Mouse (Mus musculus) MEL (cell line): ENCODE measurements at regions not wholly inside any gene's neighbourhood (a gene's known extent, or its start where the extent isn't known, plus 50 kb on each side); places are given as distances from the start of the nearest gene placed in this dataset.

Source experiments
- DNase-seq: peaks from one replicate; pipeline ENCODE4 v3.0.0; 2011; ENCODE audit warnings: low read depth, low spot score
- H3K27ac ChIP-seq: 2 replicates; pipeline ENCODE4 v1.5.1; 2012; ENCODE audit warnings: low read depth, mild to moderate bottlenecking, control low read depth, low read length, moderate library complexity; ENCODE audit not compliant: control insufficient read depth
- H3K27me3 ChIP-seq, 2 experiments: fragments of 150-350 bp in 1 of 2; sonication (generic) in 1 of 2; 2 replicates each; pipeline ENCODE4 v1.6.1; 2012; ENCODE audit warnings: low read length in 2 of 2, mild to moderate bottlenecking in 2 of 2, improper control_type of control experiment in 1 of 2, moderate library complexity in 1 of 2; ENCODE audit not compliant: insufficient read depth in 2 of 2, control insufficient read depth in 1 of 2
- H3K36me3 ChIP-seq, 2 experiments: 2 replicates each; pipeline ENCODE4 v1.6.1; 2012 to 2014; ENCODE audit warnings: low read length in 2 of 2, improper control_type of control experiment in 1 of 2, inconsistent platforms in 1 of 2, mild to moderate bottlenecking in 1 of 2; ENCODE audit not compliant: insufficient read depth in 2 of 2, control insufficient read depth in 1 of 2
- H3K4me1 ChIP-seq, 2 experiments: fragments of 150-350 bp in 1 of 2; sonication (generic) in 1 of 2; 2 replicates each; pipeline ENCODE4 v1.6.1; 2012; ENCODE audit warnings: low read length in 2 of 2, improper control_type of control experiment in 1 of 2, mild to moderate bottlenecking in 1 of 2; ENCODE audit not compliant: insufficient read depth in 2 of 2, control insufficient read depth in 1 of 2
- H3K4me3 ChIP-seq, 2 experiments: fragments of 150-350 bp in 1 of 2; sonication (generic) in 1 of 2; 2 replicates each; pipeline ENCODE4 v1.5.1; 2012; ENCODE audit warnings: low read depth in 2 of 2, low read length in 2 of 2, mild to moderate bottlenecking in 2 of 2, moderate library complexity in 2 of 2, control low read depth in 1 of 2, improper control_type of control experiment in 1 of 2; ENCODE audit not compliant: control insufficient read depth in 1 of 2, insufficient read depth in 1 of 2
- H3K79me2 ChIP-seq: 2 replicates; pipeline ENCODE4 v1.6.1; 2012; ENCODE audit warnings: mild to moderate bottlenecking, low read length, moderate library complexity; ENCODE audit not compliant: control insufficient read depth, poor library complexity, insufficient read depth
- H3K9ac ChIP-seq: 2 replicates; pipeline ENCODE4 v1.6.1; 2012; ENCODE audit warnings: low read depth, mild to moderate bottlenecking, control low read depth, low read length, moderate library complexity; ENCODE audit not compliant: control insufficient read depth, poor library complexity, severe bottlenecking
- H3K9me3 ChIP-seq: fragments of 150-350 bp; sonication (generic); replicated peaks from 2 replicates; pipeline ENCODE4 v1.6.1; 2012; ENCODE audit warnings: mild to moderate bottlenecking, low read length, improper control_type of control experiment, moderate library complexity; ENCODE audit not compliant: insufficient read depth
- CHD1 ChIP-seq: IDR thresholded peaks from 2 replicates; pipeline ENCODE4 v1.6.1; 2012; ENCODE audit warnings: low read depth, mild to moderate bottlenecking, inconsistent platforms, low read length, improper control_type of control experiment
- CHD2 ChIP-seq: IDR thresholded peaks from 2 replicates; pipeline ENCODE4 v1.6.1; 2011; ENCODE audit warnings: low read length, improper control_type of control experiment
- CTCF ChIP-seq, 3 experiments: IDR thresholded peaks in 2 of 3; conservative IDR thresholded peaks in 1 of 3; 2 replicates each; pipeline ENCODE4 v1.5.1; 2011 to 2012; ENCODE audit warnings: low read length in 3 of 3, low read depth in 2 of 3, mild to moderate bottlenecking in 2 of 3, improper control_type of control experiment in 1 of 3, inconsistent platforms in 1 of 3, mixed read lengths in 1 of 3, moderate library complexity in 1 of 3; ENCODE audit not compliant: control insufficient read depth in 1 of 3, insufficient read depth in 1 of 3, poor library complexity in 1 of 3, severe bottlenecking in 1 of 3
- ELF1 ChIP-seq: IDR thresholded peaks from 2 replicates; pipeline ENCODE4 v1.6.1; 2014; ENCODE audit warnings: low read depth, mild to moderate bottlenecking, inconsistent platforms, low read length, improper control_type of control experiment, moderate library complexity
- EP300 ChIP-seq, 2 experiments: IDR thresholded peaks; 2 replicates each; pipeline ENCODE4 v1.6.1; 2011; ENCODE audit warnings: improper control_type of control experiment in 2 of 2, low read length in 2 of 2, low read depth in 1 of 2, mild to moderate bottlenecking in 1 of 2
- GABPA ChIP-seq: IDR thresholded peaks from 2 replicates; pipeline ENCODE4 v1.6.1; 2012; ENCODE audit warnings: low read depth, mild to moderate bottlenecking, inconsistent platforms, low read length, improper control_type of control experiment, moderate library complexity
- HCFC1 ChIP-seq: IDR thresholded peaks from 2 replicates; pipeline ENCODE4 v1.6.1; 2012; ENCODE audit warnings: low read depth, mild to moderate bottlenecking, inconsistent platforms, low read length, improper control_type of control experiment, moderate library complexity
- KAT2A ChIP-seq: conservative IDR thresholded peaks from 2 replicates; pipeline ENCODE4 v1.6.1; 2012; ENCODE audit warnings: low read depth, low read length, improper control_type of control experiment, inconsistent platforms
- MAX ChIP-seq: IDR thresholded peaks from 2 replicates; pipeline ENCODE4 v1.6.1; 2011; ENCODE audit warnings: low read length, improper control_type of control experiment
- MEF2A ChIP-seq: IDR thresholded peaks from 2 replicates; pipeline ENCODE4 v1.6.1; 2014; ENCODE audit warnings: low read depth, mild to moderate bottlenecking, inconsistent platforms, low read length, improper control_type of control experiment; ENCODE audit not compliant: poor library complexity, insufficient replicate concordance, severe bottlenecking; ENCODE audit errors: extremely low read depth
- MXI1 ChIP-seq: IDR thresholded peaks from 2 replicates; pipeline ENCODE4 v1.6.1; 2011; ENCODE audit warnings: mild to moderate bottlenecking, low read depth, low read length, improper control_type of control experiment
- MYB ChIP-seq: IDR thresholded peaks from 2 replicates; pipeline ENCODE4 v1.6.1; 2011; ENCODE audit warnings: mild to moderate bottlenecking, low read depth, low read length, improper control_type of control experiment
- NELFE ChIP-seq: IDR thresholded peaks from 2 replicates; pipeline ENCODE4 v1.6.1; 2011; ENCODE audit warnings: low read depth, low read length, improper control_type of control experiment
- POLR2A ChIP-seq, 2 experiments: IDR thresholded peaks; 2 replicates each; pipeline ENCODE4 v1.6.1; 2011 to 2012; ENCODE audit warnings: low read length in 2 of 2, mild to moderate bottlenecking in 2 of 2, control low read depth in 1 of 2, improper control_type of control experiment in 1 of 2, low read depth in 1 of 2, moderate library complexity in 1 of 2; ENCODE audit not compliant: control insufficient read depth in 1 of 2, insufficient read depth in 1 of 2, poor library complexity in 1 of 2
- POLR2AphosphoS2 ChIP-seq: IDR thresholded peaks from 2 replicates; pipeline ENCODE4 v1.6.1; 2011; ENCODE audit warnings: low read length, improper control_type of control experiment
- SIN3A ChIP-seq: IDR thresholded peaks from 2 replicates; pipeline ENCODE4 v1.6.1; 2012; ENCODE audit warnings: low read length, improper control_type of control experiment, inconsistent platforms
- SMC3 ChIP-seq: IDR thresholded peaks from 2 replicates; pipeline ENCODE4 v1.6.1; 2011; ENCODE audit warnings: low read depth, low read length, improper control_type of control experiment
- TAL1 ChIP-seq: IDR thresholded peaks from 2 replicates; pipeline ENCODE4 v1.6.1; 2012; ENCODE audit warnings: mild to moderate bottlenecking, inconsistent platforms, low read length, moderate library complexity, mixed read lengths
- TCF12 ChIP-seq: IDR thresholded peaks from 2 replicates; pipeline ENCODE4 v1.6.1; 2014; ENCODE audit warnings: low read depth, mild to moderate bottlenecking, inconsistent platforms, low read length, improper control_type of control experiment, moderate library complexity
- ZMIZ1 ChIP-seq: IDR thresholded peaks from 2 replicates; pipeline ENCODE4 v1.6.1; 2012; ENCODE audit warnings: low read depth, mild to moderate bottlenecking, inconsistent platforms, low read length, improper control_type of control experiment, moderate library complexity

GRCm38 (mm10) chr1:128860537-128860936 is 268.4 kb upstream of the Cxcr4 start:
- TF ChIP-seq TCF12, result no peak
- TF ChIP-seq POLR2AphosphoS2, result no peak
- no peak for TF ChIP-seq SIN3A
- no peak for TF ChIP-seq SMC3
- TF ChIP-seq TAL1, result no peak
- TF ChIP-seq MEF2A, result no peak
- no peak for TF ChIP-seq KAT2A
- no peak for TF ChIP-seq CTCF (IDR thresholded peaks at IDR 0.05 in 2 of 3, conservative IDR thresholded peaks at IDR 0.05 in 1 of 3; ENCODE audit: control insufficient read depth in 1 of 3, insufficient read depth in 1 of 3, low read depth in 2 of 3, low read length in 3 of 3, poor library complexity in 1 of 3, severe bottlenecking in 1 of 3)
- no peak for TF ChIP-seq MAX
- Histone ChIP-seq H3K27me3 (no peaks in the 10 kb centered on the region; a peak in 1 of 4 replicates), H3K9ac (no peak overlapping the region), H3K79me2 (no peaks in the 10 kb centered on the region), H3K4me3 (no peak overlapping the region), H3K4me1 (no peaks in the 10 kb centered on the region), H3K36me3 (no peaks in the 10 kb centered on the region), H3K9me3 (no peaks in the 10 kb centered on the region), H3K27ac (no peak overlapping the region)
- DNase-seq, result no peak

- Histone ChIP-seq H3K79me2 (no peaks in the 10 kb centered on the region), H3K4me1 (no peaks in the 10 kb centered on the region), H3K4me3 (no peak overlapping the region), H3K9ac (no peak overlapping the region), H3K9me3 (no peaks in the 10 kb centered on the region), H3K27me3 (no peaks in the 10 kb centered on the region; a peak in 1 of 4 replicates), H3K27ac (no peak overlapping the region), H3K36me3 (no peaks in the 10 kb centered on the region)
- no peak for DNase-seq
- TF ChIP-seq HCFC1 (no peak), POLR2A (IDR thresholded peaks at IDR 0.05; ENCODE audit: control insufficient read depth in 1 of 2, insufficient read depth in 1 of 2, low read depth in 1 of 2, low read length in 2 of 2, poor library complexity in 1 of 2) (no peak), NELFE (no peak), CHD2 (no peak), MXI1 (no peak), EP300 (IDR thresholded peaks at IDR 0.05; ENCODE audit: low read depth in 1 of 2, low read length in 2 of 2) (no peak), ZMIZ1 (no peak), CHD1 (no peak), POLR2AphosphoS2 (no peak), GABPA (no peak), ELF1 (no peak), TAL1 (no peak), MYB (no peak)
These were observed 268.0 kb upstream of the Cxcr4 start for GRCm38 (mm10) chr1:128860094-128860493.
